Mouse (Mus musculus): ENCODE measurements around the gene Edem2. TPM values are rescaled to one million over a fixed set of nuclear protein-coding genes. Genes with fewer than 3 reads are reported as not detected.

The Edem2 gene
- total and polyA plus RNA-seq, 3 experiments: 43.3 to 82.1 (median 45.9) TPM

DNA sequence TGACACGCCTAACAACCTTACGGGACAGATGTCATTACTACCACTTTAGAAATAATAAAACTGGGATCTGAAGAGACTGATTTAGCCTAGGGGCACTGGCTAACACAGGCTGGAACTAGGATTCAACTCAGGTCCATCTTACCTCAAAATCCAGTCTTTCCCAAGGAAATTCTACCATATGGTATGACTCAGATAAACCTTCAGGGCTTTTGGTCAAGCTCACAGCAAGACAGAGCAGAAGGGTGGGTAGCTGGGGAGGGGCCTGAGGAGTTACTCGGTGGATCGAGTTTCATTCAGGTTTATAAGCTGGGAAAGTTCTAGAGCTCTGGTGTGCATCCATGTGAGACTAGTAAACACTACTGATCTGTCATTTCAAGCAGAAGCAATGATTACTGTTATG is 40.1 kb downstream of the Edem2 start:
- DNase-seq: no peak

DNA sequence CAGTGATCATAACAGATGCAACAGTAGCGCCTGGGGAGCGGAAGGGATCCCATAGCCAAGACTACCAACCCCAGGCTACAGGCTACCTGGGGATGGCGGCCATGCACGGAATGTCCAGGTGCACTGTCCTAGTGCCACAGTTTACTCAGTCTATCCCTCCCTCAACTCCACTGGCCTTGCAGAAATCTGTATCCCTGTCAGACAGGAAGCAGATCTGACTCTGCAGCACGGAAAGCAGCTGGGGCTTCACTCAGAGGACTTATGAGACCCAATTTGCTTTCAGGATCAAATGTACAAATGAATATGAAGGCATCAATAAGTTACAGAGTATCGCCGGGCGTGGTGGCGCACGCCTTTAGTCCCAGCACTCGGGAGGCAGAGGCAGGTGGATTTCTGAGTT is 41.5 kb downstream of the Edem2 start:
- DNase-seq: no peak

DNA sequence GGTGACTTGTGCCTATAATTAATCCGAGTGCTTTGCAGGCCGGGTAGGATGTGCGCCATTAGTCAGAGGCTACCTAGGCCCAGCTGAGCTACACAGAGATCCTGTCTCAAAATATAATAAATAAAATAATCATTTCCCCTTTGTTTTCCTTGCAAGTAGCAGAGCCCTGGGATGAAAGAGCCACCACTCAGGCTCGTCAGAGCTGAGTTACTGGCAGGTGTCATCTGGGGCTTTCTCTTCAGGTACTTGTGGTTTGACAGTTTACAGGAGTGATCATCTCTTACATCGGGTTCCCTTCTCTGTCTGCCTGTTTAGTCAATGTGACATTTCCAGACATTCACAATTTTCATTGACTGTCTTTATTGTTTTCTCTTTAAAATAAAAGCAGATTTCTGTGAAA is 42.7 kb downstream of the Edem2 start:
- no peak for DNase-seq

DNA sequence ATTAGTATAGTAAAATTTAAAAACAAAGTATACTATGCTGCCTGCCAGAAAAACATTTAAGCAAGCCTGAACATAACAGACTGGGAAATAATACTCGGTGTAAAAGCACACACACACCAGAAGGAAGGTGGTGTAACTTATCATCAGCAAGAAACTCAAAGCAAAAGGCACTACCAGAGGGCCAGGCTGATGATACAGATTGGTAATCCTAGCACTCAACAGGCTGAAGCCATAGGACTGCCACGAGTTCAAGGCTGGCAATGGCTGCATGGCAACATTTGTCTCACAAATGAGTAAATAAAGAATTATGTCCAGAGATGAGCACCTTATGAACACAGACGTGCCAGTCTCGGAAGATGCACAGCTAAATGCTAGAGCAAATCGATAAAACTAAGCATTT is 45.5 kb downstream of the Edem2 start:
- no peak for DNase-seq

DNA sequence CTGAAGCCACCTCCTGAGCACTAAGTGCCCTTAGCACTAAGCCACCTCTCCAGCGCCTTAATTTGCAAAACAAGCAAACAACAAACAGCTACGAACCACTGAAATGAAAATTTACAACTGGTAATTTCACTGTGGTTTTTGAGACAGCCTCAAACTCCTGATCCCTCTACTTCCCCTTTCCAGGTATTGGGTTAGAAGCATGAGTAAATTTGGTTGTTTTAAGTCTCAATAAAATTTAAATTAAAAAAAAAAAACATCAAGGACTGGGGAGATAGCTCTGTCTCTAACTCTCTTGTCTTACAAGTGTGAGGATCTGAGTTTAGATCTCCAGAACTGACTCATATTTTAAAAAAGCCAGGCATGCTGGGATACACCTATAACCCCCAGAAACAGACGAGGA is 46.1 kb downstream of the Edem2 start:
- DNase-seq: no peak

DNA sequence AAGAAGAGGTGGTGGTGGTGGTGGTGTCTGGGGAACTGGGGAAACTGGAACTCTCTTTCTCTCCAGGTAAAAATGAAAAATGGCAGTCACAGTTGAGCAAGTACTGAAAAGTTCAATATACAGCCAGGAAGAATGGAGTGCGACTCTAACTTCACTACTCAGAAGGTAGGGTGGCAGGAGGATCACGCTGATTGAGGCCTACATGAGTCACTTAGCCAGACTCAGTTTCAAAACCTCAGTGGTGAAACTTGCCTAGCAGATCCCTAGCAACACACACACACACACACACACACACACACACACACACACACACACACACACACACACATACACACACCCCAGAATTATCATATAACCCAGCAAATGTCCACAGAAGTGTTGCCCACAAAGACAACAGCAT is 47.4 kb downstream of the Edem2 start:
- no peak for DNase-seq

DNA sequence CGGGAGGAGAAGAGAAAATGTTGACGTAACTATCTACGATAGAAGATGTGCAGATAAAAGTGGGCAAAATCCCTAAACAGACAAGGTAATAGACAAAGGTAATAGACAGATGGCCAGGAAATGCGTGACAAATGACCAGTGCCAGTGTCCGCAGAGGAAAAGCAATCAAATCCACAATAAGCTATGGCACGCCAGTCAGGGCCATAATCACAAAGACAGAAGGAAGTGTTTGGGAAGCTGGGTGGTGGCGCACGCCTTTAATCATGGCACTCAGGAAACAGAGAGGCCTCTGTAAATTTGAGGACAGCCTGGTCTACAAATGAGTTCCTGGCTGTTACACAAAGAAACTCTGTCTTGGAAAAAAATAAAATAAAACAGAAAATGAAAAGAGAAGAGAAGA is 48.1 kb downstream of the Edem2 start:
- no peak for DNase-seq

DNA sequence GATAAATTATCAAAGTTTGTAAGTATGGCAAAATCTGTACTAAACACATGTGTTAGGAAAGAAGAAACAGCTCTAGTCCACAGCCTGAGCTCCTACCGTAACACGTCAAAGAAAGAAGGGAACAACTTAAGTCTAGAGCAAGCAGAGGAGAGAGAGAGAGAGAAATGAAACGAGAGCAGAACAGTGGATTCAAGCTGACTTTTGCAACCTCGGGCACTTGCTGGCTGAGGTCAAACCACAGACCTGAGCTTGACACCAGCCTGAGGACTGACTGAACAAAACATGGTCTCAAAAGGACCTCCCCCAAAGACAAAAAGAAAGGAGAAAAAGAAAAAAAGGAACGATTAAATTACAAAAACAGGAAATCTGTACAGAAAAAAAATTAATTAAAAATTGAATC is 48.7 kb downstream of the Edem2 start:
- DNase-seq: no peak

DNA sequence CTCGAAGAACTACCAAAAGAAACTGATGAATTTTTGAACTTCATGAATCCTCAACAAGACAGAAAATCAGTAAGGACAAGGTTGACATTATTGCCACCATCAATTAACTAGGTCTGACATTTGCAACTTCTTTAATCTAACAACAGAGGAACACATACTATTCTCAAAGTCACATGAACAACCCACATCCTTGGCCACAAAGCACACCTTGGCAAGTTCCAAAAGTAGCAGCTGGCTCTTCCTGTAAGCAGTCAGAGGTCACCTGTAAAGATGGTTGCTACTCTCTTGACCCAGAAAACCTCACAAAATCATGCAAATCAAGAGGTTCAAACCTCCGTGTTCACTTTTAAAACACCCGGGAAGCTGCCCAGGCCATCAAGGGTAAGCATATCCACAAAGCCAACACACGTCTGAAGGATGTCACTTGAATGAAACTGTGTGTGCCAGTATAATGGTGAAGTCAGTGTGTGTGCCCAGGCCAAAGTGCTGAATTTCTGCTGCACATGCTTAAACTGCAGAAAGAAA is 49.6 kb downstream of the Edem2 start:
- DNase-seq: no peak

DNA sequence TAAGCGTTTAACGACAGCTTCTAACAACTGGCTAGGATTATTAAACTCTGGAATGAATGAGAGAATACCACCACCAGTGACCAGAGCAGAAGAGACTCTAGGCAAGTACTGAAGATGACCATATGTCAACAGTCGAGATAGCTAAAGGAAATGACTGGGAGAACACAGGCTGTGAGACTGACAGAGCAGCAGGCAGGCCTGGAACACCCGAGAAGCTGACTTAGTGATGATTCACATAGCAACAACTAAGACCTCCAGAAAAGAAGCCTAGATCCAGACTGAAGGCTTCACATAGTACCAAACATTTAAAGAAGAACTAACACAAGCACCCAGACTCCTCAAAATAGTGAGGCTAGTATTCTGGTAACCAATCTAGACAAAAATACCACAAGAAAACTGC is 54.2 kb downstream of the Edem2 start:
- no peak for DNase-seq

DNA sequence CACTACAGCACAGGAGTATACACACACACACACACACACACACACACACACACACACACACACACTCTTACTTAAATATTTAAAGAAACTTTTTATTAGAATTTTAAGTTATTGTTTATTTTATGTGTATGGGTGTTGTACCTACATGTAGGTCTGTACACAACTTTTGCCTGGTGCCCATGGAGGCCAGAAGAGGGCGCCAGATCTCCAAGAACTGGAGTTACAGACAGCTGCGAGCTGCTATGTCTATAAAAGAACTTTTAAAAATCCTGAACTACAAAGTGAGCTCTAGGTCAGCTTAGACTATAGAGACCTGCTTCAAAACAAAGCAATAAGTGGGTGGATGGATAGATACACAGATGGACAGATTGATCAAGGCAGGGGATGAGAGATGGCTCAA is 55.7 kb downstream of the Edem2 start:
- DNase-seq: peak; percentile 79

DNA sequence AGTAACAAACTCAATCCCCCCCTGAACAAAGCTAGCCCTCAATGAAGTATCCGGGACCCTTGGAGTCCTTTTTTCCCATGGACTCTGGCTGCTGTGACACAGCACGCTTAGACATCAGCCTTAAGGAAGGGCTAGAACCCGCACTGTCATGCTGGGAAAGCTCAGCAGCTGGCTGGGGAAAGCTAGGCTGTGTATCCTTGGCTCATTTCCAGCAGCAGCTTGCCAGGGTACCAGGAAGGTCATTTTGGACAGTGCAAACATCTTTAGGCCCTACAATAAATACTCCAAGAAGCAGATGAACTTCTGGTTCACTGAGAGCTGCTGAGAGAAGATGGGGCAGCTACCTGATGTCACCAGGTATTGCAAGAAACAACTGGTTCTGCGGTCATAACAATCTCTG is 58.0 kb downstream of the Edem2 start:
- DNase-seq: peak; percentile 80

DNA sequence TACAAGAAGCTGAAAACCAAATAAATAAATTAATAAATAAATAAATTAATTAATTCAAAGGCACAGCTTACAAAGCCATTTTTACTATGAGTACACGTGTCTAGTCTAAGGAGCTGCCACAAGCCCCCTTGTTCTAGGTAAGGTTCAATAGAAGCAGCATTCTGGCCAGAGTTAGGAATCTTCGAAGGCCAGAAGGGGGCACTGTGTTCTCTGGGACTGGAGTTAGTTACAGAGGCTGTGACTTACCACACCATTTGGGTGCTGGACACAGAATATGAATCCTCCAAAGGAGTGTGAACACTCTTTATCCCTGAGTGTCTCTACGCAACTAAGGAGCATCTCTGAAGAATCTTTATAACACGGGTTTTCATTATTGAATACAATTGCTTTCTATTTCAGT is 60.8 kb downstream of the Edem2 start:
- DNase-seq: no peak

DNA sequence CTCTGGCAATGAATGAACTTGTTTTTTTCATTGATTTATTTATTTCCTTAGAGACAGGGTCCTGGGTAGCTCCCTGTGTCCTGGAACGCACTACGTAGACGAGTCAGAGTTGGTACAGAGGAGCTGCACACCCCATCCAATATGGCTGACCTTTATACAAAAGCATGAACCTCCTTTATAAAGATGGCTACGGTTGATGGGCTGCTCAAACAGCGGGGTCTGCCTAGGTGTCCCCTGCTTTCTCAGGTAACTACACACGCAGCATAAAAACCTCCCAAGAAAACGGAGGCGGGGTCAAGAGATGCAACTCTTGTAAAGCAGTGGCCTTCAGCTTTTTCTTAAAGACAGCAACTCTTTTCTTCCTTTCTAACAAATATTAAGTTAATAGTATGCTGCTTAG is 61.4 kb downstream of the Edem2 start:
- no peak for DNase-seq

DNA sequence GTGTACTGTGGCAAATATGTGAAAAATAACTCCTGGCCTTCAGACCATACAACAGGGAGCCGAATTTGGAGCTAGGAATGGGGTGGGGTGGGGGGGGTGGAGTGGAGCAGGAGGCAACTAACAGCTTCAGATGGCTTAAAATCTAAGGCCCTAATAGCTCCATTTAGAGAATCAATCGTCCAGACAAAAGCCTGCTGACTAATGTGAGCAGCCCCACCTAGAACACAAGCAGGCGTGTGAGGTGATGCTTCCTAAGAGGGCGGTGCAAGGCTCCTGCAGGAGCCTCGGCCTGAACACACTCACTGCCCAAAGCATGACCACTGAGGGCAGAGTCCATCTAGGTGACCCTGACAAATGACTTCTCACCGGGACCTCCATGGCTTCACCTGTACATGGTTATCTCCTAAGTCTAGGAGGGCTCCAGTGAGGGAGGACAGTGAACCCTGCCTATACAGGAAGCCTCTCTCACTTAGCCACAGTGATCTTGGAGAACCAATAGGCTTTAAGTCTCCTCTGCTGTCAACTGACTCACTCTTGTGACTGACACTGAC is 65.3 kb downstream of the Edem2 start:
- DNase-seq: no peak

DNA sequence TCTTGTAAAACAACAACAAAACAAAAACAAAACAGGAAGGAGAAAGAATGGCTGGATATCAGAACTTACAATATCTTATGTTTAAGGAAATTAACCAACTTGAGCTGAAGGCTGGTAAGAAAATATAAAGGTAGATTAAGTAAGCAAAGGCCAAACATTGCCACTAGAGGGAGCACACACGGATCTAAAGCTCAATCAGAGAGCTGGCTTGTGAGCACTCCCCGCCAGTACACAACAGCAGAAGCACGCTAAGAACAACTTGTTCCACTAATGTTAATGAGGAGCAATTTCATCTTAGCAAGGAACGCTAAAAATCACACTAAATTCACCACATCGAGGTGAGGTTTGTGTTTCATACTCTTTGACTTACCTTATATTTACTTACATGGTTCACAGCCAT is 66.2 kb downstream of the Edem2 start:
- peak; percentile 36 for DNase-seq

DNA sequence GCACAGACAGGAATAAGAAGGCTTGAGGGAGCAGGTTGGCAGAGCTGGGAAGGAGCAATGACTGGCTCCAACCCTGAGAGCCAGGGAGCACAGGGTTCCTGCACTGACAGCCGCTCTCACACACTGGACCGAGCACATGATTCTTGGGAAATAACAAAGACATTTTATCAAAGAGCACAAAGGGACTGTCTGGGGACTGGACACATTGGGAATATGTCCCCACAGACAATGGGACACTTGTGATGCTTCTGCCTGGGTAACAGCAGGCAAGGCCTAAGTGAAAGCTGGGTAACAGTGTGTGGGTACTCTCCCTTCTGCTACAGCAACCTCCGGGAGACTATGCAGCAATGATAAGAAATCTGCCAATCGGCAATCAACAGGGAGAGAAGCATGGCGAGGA is 66.9 kb downstream of the Edem2 start:
- DNase-seq: no peak

DNA sequence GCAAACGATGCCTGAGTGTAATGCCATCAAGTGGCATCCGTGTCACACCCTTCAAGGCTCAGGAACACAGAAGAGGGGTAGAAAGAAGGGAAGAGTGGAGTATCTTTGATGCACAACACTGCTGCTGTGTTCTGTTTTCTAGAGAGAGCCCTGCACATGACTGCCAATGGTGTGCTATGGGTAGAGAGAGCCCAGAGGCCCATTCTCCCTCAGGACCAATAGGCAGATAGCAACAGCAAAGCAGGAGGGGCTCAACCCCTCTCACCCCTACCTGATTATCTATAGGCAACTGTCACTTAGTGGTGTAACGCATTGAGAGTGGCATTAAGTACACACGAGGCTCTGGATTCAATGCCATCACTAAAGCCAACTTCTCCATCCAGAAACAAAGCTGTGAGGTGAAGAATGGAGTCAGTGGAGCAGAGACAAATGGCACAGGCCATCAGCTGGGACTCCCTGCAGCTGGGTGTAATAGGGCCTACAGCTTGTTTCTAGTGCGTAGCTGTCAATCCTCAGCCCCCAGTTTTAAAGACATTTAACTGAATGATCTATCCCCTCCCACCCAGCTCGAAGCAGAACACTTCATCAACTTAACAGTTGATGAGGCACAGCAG is 73.4 kb downstream of the Edem2 start:
- DNase-seq: no peak

DNA sequence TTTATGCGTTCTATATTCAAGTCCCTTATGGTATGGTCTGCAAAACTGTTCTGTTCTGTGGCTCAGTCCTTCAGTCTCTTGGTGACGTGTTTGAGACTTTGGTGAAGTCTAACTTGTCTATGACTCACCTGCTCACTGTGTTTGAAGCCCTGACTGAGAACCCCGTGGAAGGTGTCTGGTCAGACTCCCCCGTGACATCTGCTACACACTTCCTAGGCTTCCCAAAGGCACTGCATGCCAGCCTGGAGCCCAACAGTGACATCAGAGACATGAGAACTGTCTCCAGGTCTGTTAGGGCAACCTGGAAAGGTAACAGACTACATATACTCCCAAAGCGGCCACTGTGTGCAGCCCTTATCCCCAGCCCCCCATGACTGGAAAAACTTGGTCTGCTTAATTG is 76.7 kb downstream of the Edem2 start:
- DNase-seq: no peak

Other genes with a start within 250 kb of the Edem2 start
- gene Acss2, start 211.5 kb downstream of the Edem2 start, total RNA-seq (2021): 100 to 1,000 TPM in 1 of 2 experiments, 10 to 100 TPM in 1; 48.7 to 109 TPM
- gene Acss2, start 211.5 kb downstream of the Edem2 start, polyA plus RNA-seq (2012; rRNA removed): 94.0 and 98.6 TPM in 2 replicates
- 1 to 10 TPM; 3.4 to 5.8 TPM for gene Ggt7, start 211.2 kb downstream of the Edem2 start, total RNA-seq (2021)
- gene Ggt7, start 211.2 kb downstream of the Edem2 start, polyA plus RNA-seq (2012; rRNA removed): 22.5 and 23.3 TPM in 2 replicates
- 10 to 100 TPM; 53.7 to 98.5 TPM for gene Gss, start 136.7 kb downstream of the Edem2 start, total RNA-seq (2021)
- gene Gss, start 136.7 kb downstream of the Edem2 start, polyA plus RNA-seq (2012; rRNA removed): 67.6 and 101 TPM in 2 replicates
- gene Myh7b, start 118.3 kb downstream of the Edem2 start, total RNA-seq (2021): under 1 TPM; 0.10 to 0.20 TPM
- 0.40 TPM in 1 of 2 replicates, not detected in the other for gene Myh7b, start 118.3 kb downstream of the Edem2 start, polyA plus RNA-seq (2012; rRNA removed)
- 100 to 1,000 TPM; 125 to 152 TPM for gene Trpc4ap, start 37.1 kb downstream of the Edem2 start, total RNA-seq (2021)
- 205 and 228 TPM in 2 replicates for gene Trpc4ap, start 37.1 kb downstream of the Edem2 start, polyA plus RNA-seq (2012; rRNA removed)
- not detected for gene Gm17581, start 6.4 kb upstream of the Edem2 start, total RNA-seq (2021)
- gene Gm17581, start 6.4 kb upstream of the Edem2 start, polyA plus RNA-seq (2012; rRNA removed): not detected in 2 replicates
- 10 to 100 TPM; 64.5 to 66.2 TPM for gene Procr, start 21.6 kb upstream of the Edem2 start, total RNA-seq (2021)
- 14.8 and 19.2 TPM in 2 replicates for gene Procr, start 21.6 kb upstream of the Edem2 start, polyA plus RNA-seq (2012; rRNA removed)
- gene Mmp24, start 45.9 kb upstream of the Edem2 start, total RNA-seq (2021): 1 to 10 TPM; 1.2 to 1.9 TPM
- gene Mmp24, start 45.9 kb upstream of the Edem2 start, polyA plus RNA-seq (2012; rRNA removed): 1.4 and 2.0 TPM in 2 replicates
- 100 to 1,000 TPM; 235 to 249 TPM for gene BC029722, start 90.0 kb upstream of the Edem2 start, total RNA-seq (2021)
- gene BC029722, start 90.0 kb upstream of the Edem2 start, polyA plus RNA-seq (2012; rRNA removed): 733 and 890 TPM in 2 replicates
- gene Eif6, start 97.5 kb upstream of the Edem2 start, total RNA-seq (2021): 100 to 1,000 TPM; 145 to 164 TPM
- 183 and 185 TPM in 2 replicates for gene Eif6, start 97.5 kb upstream of the Edem2 start, polyA plus RNA-seq (2012; rRNA removed)
- gene Fam83c, start 105.4 kb upstream of the Edem2 start, total RNA-seq (2021): under 1 TPM in 1 of 2 experiments, not detected in 1; 0.10 TPM
- gene Fam83c, start 105.4 kb upstream of the Edem2 start, polyA plus RNA-seq (2012; rRNA removed): 0.03 and 0.04 TPM in 2 replicates
- 100 to 1,000 TPM; 103 to 138 TPM for gene Uqcc1, start 200.8 kb upstream of the Edem2 start, total RNA-seq (2021)
- 20.3 and 25.0 TPM in 2 replicates for gene Uqcc1, start 200.8 kb upstream of the Edem2 start, polyA plus RNA-seq (2012; rRNA removed)
- not detected for gene Gm15557, start 211.3 kb upstream of the Edem2 start, total RNA-seq (2021)
- gene Gm15557, start 211.3 kb upstream of the Edem2 start, polyA plus RNA-seq (2012; rRNA removed): not detected in 2 replicates
- 1 to 10 TPM in 1 of 2 experiments, under 1 TPM in 1; 0.14 to 1.7 TPM for gene Gdf5, start 215.9 kb upstream of the Edem2 start, total RNA-seq (2021)
- 0.31 and 0.39 TPM in 2 replicates for gene Gdf5, start 215.9 kb upstream of the Edem2 start, polyA plus RNA-seq (2012; rRNA removed)
- 10 to 100 TPM in 1 of 2 experiments, 1 to 10 TPM in 1; 6.1 to 11.9 TPM for gene Cep250, start 227.0 kb upstream of the Edem2 start, total RNA-seq (2021)
- 5.2 and 9.4 TPM in 2 replicates for gene Cep250, start 227.0 kb upstream of the Edem2 start, polyA plus RNA-seq (2012; rRNA removed)